Mouse (Mus musculus) fat pad, adult 2 months (tissue): ENCODE results near the gene 1110004F10Rik.

Experiments
- DNase-seq: peaks from one replicate; pipeline ENCODE4 v3.0.0-alpha.2; 2011; ENCODE audit warnings: low read depth, low spot score; ENCODE audit errors: extremely low read depth

1110004F10Rik gene

DNA sequence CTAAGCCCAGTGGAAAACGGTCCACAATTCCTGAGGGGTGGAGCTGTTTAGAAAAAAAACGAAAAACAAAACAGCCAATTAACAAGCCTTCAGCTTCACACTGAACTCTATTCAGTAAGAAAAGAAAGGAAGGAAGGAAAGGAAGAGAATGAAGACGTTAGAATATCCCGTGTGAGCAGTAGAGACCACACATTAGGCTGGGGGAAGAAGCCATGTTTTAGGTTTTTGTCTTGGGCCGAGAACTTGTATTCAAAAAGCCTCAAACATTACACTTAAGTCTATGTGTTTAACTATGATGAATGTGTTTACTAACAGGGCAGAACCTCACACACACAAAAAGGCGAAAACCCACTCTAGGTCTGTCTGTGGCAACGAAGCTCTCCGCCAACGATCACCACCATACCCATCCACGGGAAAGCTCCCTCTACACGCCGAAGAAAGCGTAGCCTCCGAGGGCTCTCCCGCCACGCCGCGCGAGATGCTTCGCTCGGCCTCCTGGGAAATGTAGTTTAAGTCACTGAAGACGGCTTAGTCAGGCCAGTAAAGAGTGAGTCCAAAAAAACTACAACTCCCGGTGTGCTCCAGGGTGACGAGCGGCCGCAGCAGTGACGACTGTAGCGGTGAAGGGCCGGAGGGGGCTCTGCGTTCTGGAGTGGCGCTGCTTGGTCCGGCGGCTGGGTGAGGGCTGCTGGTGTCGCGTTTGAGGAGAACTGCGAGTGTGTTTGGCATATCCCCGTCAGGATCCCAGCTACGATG, 53.7 kb downstream of the 1110004F10Rik start:
- peak; percentile 54 for DNase-seq

DNA sequence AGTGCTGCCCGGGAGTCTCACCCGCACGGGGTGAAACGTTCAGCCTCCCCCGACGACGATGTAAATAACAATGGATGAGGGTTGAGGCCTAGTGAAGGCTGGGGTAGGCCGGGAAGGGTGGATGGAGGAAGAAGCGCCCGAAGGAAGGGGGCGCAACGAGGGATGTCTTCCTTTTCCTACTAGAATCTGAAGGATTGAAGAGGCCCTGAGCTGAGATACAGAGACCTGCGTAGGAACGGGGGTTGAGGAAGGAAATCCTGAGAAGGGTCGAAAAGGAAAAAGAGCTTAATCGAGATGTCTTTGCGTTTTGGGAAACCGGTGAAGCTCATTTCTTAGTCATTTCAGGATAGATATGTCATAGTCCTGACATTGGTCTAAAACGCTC, 54.3 kb downstream of the 1110004F10Rik start:
- no peak for DNase-seq

DNA sequence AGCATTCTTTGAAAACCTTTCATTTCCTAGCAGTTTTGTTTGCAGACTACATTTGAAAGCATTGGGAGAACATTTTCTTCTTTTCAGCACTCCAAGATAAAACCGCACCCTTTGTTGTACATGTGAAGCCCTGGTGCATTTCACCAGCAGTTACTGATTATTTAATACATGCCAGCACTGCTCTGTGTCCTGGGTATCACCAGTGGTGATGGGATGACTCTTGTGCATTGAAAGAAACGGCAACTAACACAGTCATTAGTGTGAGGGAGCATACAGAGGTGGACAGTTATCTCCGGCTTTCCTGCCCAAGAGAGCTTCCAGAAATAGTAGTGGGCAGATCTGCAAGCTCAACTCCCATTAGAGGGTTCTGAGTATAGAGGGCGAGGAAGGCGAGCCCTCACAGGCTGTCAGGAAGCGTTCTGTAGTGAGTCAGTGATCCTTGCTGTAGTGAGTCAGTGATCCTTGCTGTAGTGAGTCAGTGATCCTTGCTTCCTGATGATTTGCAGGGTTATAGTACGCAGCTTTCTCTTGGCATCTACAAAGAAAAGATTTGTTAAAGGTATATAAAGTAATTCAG, 60.8 kb downstream of the 1110004F10Rik start:
- no peak for DNase-seq

DNA sequence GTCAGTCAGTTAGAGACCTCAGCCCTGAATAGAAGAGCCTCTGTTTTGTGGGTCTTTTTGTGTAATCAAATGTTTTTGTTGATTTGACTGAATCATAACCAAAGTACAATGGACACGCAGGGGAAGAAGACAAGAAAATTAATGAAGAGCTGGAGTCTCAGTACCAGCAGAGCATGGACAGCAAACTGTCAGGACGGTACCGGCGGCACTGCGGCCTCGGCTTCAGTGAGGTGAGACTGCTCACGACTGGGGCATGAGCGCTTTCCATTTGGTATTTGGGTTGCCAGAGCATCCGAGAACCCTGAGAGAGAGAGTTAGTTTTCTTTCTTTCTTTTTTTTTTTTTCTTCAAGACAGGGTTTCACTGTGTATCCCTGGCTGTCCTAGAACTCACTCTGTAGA, 63.9 kb downstream of the 1110004F10Rik start:
- no peak for DNase-seq

DNA sequence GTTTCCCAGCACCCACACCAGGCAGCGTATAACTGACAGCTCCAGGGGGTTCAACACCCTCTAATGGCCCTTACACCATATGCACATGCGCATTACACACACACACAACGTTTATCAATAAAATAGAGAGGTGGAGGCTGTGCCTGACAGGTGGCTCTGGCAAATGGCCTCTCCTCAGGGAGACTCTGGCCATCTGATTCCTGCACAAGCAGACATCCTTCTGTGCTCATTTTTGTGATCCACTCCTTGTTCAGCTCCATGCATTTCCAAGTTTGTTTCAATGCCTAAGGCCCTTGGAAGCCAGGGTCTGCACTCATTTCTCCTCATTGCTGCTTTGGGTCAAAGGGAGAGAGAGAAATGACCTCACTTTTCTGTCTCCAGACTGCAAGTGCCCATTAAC, 71.5 kb downstream of the 1110004F10Rik start:
- no peak for DNase-seq

DNA sequence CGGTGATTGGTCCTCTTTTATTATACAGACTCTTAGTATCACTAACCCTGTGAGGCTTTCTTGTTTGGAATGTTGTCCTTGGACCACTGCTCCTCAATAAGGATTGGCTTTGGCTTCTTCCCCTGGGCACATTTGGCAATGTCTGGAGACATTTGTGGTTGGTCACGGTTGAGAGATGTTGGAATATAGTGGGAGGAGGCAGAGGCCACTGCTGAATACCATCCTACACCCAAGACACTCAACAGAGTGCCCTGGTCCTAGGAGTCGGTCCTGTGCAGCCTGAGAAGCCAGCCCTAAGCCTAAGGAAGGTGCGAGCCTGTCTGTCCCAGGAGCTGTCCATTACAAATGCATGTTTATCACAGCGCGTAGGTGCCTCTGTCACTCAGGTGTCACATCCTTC, 72.3 kb downstream of the 1110004F10Rik start:
- no peak for DNase-seq

DNA sequence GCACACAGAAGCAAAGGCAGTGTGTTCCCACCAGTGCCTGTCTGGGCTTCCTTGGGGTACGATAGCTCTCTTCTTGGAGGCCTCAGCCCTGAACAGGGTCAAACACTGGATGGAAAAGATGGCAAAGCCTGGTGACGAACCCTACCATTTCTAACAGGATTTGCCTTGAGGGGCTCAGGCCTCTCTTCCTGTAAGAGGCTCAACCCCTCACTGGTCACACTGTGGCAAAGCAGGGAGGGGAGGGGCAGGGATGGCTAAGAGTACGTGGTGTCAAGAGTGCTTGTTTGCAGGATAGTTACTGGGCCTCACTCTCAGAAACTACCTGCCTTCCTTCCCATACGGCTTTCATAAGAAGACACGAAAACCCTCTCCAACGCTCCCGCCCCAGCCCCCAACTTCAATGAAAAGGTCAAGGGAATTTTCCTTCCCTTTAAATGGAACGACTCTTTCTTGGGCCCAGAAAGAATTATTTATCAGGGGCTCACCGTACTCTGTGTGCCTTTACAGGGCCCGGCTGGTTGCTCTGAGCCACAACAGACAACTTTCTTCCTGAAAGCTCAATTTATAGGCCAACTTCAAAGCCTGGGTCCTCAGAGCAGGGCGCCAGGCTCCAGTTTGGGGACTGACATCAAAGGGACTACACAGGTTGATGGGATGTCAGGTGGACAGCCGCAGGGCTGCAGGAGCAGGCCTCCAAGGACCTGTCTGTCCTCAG, 76.2 kb downstream of the 1110004F10Rik start:
- no peak for DNase-seq

DNA sequence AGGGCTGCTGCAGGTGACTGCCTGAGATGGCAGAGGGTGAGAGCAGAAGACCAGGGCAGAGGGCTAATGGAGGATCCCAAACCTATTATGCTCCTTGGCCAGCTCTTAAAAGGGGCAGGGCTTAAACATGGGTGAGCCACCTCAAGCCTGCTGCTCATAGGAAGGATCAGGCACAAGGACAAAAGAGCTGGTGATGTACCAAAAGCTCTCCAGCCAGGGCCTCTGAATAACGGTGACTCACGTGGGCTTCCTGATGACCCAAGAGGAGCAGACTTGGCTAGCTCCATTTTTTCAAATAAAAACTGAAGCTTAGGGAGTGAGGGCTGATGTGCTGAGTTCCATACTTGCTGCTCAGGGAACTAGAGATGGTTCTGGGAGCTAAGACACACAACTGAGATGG, 76.8 kb downstream of the 1110004F10Rik start:
- no peak for DNase-seq

DNA sequence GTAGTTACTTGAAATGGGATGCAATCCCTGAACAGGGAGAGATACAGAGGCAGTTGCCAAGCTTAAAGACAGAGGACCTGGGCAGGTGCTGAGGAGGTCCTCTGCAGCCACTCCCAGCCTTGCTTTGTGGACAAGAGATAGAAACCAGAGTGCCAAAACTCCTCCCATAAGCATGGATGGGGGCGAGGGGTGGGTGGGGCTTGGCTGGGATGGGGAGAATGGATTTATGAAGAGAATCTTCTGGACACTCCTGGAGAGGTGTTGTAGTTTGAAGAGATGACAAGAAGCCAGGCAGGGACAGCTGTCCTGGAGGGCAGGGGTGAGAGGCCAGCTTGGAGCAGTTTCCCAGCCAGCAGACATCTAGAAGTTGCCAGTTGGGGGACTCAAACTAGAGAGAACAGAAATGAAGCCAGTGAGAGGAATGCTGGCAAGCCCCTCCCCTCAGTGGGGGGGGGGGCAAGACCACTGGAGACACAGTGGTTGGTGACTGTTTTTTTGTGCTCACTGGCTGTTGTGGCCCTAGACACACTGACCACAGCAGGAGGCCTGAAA, 80.2 kb downstream of the 1110004F10Rik start:
- DNase-seq: no peak

DNA sequence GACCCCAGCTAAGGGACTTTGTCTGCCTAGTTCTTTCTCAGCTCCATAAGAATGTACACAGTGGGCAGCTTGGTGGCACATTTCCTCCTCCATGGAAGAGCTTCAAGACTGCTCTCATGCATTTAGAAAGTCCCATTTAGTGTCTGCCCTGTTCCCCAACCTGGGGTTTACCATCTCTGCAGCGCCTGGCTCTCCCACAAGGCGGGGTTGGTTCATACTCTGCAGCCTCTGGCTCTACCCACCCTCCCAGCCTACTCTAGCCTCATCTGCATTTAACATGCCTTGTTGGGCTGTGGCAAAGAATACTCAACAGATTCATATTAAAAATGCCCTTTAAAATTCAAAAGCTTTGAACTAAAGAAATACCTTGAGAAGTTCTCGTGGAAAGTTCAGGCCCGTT, 81.5 kb downstream of the 1110004F10Rik start:
- no peak for DNase-seq

DNA sequence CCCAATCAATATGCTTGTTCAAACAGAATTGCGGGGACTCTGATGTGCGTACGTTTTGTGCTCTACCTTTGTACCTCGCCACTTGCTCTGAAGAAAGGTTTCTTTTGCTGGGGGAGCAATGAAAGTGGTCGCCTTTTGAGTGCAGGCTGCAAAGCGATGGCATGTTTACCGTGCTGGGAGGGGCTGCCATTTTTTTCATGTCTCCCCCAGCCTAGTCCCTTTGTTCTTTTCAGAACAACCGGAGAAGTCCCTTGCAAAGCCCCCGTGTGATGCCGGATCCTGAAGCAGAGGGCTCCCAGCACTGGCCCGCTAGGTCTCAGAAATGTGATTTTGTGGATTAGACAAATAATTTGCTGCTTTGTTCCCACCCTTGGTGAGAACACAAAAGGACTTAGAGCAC, 82.0 kb downstream of the 1110004F10Rik start:
- DNase-seq: no peak

DNA sequence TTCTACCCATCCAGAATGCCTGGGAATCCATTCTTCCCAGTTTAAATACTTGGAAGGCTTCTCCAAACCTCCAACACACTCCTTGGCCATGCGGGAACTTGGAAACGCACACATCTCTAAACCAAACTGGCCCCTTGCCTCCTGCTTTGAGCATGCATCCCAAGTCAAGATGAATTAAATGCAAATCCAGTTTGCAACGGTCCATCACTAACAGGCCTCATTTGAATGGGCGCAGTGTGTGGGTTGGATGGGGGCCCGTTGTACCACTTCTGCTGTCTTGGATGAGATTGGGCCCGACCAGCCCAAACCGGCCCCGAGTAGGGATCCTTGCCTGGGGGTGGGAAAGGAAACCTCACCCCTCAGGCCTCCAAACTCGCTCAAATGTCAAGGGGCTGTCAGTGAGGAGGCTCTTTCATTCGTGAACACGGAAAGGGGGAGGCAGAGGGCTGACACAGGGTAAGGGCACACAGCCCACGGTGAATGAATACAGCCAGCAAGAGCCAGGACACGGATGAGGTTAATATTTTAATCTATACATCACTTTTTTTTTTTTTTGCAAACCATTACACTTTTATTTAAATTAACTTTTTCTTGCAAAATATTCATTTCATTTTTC, 83.9 kb downstream of the 1110004F10Rik start:
- no peak for DNase-seq

DNA sequence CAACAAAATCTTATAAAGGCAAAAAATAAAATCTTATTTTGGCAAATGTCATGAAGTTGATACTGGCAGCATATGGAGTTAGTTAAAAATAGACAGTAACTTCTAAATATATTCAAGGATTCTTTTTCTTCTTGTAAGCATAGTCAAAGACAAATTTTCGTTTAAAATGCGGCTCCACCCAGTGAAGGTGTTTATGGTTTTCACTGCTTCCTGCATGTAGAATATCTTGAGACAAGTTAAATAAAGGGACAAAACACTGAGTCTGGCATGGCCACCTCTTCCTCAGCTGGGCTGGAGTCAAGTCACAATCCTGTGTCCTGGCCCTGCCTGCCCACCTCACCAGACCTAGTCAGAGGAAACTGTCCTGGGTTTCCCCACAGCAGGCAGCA, 84.4 kb downstream of the 1110004F10Rik start:
- DNase-seq: no peak

DNA sequence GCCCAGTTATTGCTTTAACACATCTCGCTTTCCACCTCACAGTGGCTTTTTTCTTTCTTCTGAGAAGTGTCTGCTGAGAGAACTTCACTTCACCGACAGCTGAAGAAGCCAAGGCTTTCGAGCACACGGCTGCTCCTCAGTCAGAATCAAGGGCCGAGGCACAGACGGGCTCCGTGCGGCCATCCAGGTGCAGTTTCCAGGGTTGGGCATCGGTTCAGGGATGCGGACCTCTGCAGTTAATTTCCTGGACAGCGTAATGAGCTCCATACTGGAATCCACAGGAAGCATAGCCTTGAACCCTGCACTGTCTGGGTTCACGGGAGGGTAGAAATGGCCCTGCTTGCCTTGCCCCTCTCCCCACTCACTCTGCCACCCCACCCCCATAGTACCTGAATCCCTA, 84.9 kb downstream of the 1110004F10Rik start:
- no peak for DNase-seq

DNA sequence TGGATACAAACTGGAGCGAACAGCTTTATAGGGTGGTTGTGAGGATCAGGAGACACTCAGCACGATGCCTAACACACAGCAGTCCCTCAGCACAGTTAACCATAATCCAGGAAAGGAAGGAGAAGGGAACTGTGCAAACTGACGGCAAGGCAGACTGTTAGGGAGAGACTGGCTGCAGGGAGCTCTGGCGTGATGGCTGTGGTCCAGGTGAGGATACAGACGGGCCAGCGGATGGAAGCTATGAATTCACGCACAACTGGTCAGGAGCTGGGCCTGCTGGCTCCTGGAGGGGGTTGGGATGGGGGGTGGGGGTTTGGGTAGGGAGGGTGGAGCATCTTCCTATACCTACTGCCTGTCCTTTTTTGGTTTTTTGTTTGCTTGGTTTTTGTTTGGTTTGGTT, 86.5 kb downstream of the 1110004F10Rik start:
- no peak for DNase-seq

DNA sequence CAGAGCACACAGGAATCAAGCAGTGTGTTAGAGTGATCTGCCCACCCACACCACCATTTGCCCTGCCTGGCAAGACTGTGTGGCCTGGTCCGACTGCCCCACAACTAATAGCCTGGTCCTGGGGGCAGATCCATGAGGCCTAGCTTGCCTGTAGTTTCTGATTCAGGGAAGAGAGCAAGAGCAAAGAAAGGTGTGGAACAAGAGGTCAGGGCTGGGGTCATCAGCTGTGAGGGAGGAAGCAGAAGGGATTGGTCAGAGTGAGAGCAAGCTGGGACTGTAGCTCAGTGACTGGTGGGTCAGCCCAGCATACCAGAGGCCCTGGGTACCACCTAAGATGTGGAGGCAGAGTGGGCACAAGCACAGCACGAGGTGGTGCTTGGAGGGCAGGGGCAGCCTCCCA, 87.9 kb downstream of the 1110004F10Rik start:
- no peak for DNase-seq

DNA sequence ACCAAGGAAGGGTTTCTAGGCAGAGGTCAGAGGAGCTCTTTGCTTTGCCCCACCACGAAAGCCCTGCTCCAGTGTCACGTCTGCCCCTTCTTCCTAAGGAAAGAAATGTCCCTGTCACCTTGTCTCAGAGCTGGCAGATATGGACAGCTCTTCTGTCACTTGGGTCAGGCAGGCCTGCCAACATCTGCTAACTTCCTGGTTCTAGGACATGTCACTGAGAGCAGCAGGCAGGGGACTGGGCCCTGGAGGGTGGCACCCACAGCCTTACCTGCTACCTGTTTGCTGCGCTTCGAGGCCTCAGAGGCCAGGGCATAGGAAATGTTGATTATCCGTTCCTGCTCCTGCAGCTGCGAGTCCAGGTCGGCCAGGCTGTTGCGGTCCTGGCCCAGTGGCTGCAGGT, 89.1 kb downstream of the 1110004F10Rik start:
- DNase-seq: no peak

DNA sequence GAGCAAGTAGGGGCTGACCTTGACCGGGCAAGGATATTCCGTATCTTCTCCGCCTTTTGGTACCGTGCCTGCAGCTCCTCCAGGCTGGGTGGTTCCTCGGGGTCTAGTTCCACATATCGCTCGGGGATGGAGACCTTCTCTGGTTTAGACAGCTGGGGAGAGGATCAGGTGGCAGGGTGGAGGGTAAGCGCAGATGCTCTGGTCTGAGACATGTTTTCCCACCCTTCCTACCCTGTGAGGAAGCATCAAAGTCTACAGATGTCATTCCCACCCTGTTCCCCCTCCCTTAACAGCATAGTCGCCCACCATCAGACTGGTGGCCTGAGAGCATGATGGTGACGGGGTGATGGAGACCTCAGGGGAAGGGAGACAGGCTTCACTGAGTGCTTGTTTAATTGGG, 90.2 kb downstream of the 1110004F10Rik start:
- no peak for DNase-seq

DNA sequence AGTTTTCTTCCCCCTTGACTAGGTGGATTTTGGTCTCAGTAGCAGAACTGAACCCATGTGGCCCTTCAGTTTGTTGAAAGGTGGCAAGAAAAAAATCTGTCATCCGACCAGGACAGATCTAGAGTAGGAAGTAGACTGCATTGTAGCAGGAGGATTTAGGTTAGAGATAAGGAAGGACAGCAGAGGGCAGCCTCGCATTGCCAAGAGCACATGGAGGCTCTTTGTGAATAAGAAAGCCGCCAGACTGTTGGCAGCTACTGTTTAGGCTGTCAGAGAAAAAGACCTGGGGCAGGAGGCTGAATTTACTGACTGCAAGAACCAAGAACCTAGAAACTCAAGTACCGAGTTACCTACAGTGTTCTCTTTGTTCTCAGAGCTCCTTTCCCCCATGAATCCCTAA, 92.2 kb downstream of the 1110004F10Rik start:
- DNase-seq: no peak

DNA sequence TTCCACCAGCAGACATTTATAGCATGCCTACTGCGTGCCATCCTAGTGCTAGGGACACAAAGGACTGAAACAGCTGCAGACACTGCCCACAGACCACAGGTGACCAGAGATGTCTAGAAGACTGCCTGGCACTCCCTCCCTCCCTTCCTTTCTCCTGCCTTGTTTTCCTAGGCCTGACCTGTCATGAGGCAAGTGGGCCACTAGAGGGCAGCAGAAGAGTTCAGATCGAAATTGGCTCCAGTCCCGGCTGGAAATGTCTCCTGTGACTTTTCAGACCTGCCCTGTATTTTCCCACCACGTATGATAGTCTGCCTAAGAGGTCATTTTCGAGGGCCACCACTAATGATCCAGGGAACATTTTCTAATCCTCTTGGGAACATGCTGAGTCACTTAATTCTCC, 92.9 kb downstream of the 1110004F10Rik start:
- no peak for DNase-seq

DNA sequence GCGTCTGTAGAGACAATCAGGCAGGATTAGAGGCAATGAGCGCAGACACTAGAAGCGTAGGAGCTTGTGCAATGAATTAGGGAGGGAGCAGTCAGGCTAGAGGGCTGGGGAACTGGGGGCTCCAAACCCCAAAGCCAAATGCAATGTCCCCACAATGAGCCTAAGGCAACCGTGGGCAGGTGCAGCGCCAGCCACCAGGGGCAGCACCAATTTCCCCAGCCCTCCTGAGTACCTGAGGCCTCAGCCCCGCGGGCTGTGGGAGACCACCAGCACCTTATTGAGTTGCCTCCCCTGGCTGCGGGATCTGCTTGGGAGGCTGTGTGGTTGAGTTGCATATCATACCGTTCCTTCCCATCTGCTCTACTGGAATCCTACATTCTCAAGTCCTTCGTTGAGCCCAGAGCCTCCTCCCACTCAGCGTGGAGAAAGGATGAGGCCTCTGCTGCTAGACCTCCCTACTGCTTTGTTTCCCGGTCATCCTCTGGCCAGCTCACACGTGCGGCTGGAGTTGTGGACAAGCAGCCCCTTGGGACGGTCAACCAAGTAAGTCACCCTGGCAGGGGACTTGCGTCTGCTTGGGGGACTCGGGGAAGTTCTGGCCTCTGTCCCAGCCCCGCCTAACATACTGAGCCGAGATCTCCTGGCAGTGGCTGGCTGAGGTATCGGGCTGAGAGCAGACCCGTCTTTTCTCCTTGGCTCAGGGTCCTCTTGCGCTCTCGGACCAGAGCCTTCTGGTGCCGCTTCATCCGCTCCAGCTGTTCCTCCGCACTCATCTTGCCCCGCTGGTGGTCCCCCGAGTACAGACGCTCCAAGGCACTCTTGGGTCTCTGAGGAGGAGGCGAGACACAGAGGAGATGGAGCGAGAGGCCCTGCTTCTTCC, 95.5 kb downstream of the 1110004F10Rik start:
- no peak for DNase-seq
